Mouse (Mus musculus) gastrocnemius, adult 2 months (tissue): Measurements from ENCODE around the gene Asic1. TPM values are rescaled to one million over a fixed set of nuclear protein-coding genes. Genes with fewer than 3 reads are reported as not detected.

Source experiments
- DNase-seq: peaks from one replicate; pipeline ENCODE4 v3.0.0; 2022
- H3K27ac ChIP-seq: fragments of 200-600 bp; 2 replicates; pipeline ENCODE4 v1.8.1; 2022; ENCODE audit warnings: mild to moderate bottlenecking
- H3K4me3 ChIP-seq: fragments of 200-600 bp; 2 replicates; pipeline ENCODE4 v1.8.1; 2022; ENCODE audit warnings: mild to moderate bottlenecking, moderate library complexity
- CTCF ChIP-seq: fragments of 200-600 bp; IDR thresholded peaks from 2 replicates; pipeline ENCODE4 v1.8.1; 2022; ENCODE audit warnings: antibody characterized with exemption, mild to moderate bottlenecking, moderate library complexity
- intact Hi-C: fragments of 180-260 bp; cut with DNase I; formaldehyde crosslinking; loops from one replicate; pipeline ENCODE4 v1.15.1; 2025
- total RNA-seq, 2 experiments: library from RNA; stranded (reverse); gene quantifications; 2 replicates each; pipeline ENCODE4 v1.2.3; 2021

Gene Asic1
- total RNA-seq, 2 experiments from 2014 or later: 0.31 TPM; not detected in 1

- Histone ChIP-seq H3K27ac (no peak overlapping the region), H3K4me3 (no peak overlapping the region)
- no peak for TF ChIP-seq CTCF
- DNase-seq: no peak
- intact Hi-C loops: no loop called here
Measured at GRCm38 (mm10) chr15:99731678-99732077, 61.5 kb downstream of the Asic1 start.

DNA sequence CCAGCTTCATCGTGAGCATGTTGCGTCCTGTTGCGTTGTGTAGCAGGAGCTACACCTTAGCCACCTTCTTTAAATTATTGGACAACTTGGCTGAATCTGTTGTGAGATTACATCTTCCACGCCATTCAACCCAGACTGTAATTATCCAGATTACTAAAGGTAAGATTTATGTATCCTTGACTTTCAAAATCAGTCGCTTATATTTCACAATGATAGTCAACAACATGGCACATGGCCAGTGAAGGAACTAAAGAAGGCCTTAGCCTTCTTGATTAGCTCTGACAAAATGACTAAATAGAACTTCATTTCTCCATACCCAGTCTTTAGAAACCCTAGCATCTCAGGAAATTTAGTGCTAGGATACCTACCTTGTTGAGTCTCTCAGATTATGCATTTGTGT, 63.0 kb downstream of the Asic1 start:
- Histone ChIP-seq H3K27ac (no peak overlapping the region), H3K4me3 (no peak overlapping the region)
- intact Hi-C loops: no loop called here
- no peak for TF ChIP-seq CTCF
- DNase-seq: no peak

DNA sequence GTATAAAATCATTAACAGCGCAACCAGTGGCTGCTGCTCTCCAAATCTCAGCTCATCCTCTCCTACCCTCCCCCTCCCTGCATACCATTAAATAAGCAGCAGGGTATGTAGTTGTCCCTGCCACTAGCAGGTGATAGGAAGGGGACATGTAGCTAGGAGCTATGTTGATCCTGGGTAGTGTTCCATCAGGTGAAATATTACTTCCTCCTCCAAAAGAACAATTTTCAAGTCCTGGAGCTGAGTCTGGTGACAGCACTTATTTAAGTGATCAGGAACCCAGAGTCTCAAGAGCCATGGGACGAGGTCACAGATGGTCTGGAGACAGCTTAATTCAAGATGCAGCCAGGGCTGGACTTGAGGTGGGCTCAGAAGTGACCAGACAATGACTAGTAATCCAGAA, 65.5 kb downstream of the Asic1 start:
- intact Hi-C loops: no loop called here
- Histone ChIP-seq H3K4me3 (no peak overlapping the region), H3K27ac (peak overlapping the region; percentile 0; the same call in 1 of the 2 replicates)
- peak; percentile 98 for DNase-seq
- TF ChIP-seq CTCF: no peak

- intact Hi-C loops: no loop called here
- no peak for DNase-seq
- Histone ChIP-seq H3K27ac (no peak overlapping the region), H3K4me3 (no peak overlapping the region)
- TF ChIP-seq CTCF: no peak
Measured at GRCm38 (mm10) chr15:99736675-99737074, 66.5 kb downstream of the Asic1 start.

DNA sequence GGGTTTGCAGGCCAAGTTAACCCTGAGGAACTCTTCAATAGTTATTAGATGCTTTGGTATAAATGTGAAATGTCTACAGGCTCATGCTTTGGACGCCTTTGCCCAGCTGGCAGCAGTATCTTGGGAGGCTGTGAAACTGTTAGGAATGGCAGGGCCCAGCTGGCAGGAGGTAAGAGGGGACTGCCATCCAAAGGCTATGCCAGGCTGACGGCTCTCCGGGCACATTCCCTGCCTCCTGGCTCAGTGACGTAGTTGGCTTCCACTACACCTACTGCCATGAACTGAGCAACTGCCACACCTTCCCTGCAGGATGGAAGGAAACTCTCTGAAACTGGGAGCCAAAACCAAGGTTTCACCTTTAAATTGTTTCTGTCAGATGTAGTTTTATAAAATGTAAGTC, 70.1 kb downstream of the Asic1 start:
- Histone ChIP-seq H3K4me3 (no peak overlapping the region), H3K27ac (no peak overlapping the region)
- intact Hi-C loops: no loop called here
- TF ChIP-seq CTCF: no peak
- peak; percentile 35 for DNase-seq

Other genes starting within 250 kb of the Asic1 start
- gene Nckap5l, start 212.6 kb upstream of the Asic1 start, total RNA-seq: 1 to 10 TPM; 2.3 to 2.7 TPM
- 1 to 10 TPM; 4.3 to 4.5 TPM for gene Bcdin3d, start 195.6 kb upstream of the Asic1 start, total RNA-seq
- gene Faim2, start 142.2 kb upstream of the Asic1 start, total RNA-seq: under 1 TPM in 1 of 2 experiments, not detected in 1; 0.75 TPM
- not detected for gene Aqp2, start 91.3 kb upstream of the Asic1 start, total RNA-seq
- not detected for gene Aqp5, start 79.6 kb upstream of the Asic1 start, total RNA-seq
- gene Aqp6, start 69.0 kb upstream of the Asic1 start, total RNA-seq: not detected
- under 1 TPM; 0.89 to 0.94 TPM for gene Racgap1, start 18.7 kb upstream of the Asic1 start, total RNA-seq
- 1 to 10 TPM; 6.9 to 7.2 TPM for gene Smarcd1, start 31.8 kb downstream of the Asic1 start, total RNA-seq
- gene Gm17349, start 35.1 kb downstream of the Asic1 start, total RNA-seq: 1 to 10 TPM in 1 of 2 experiments, not detected in 1; 1.0 TPM
- gene Gpd1, start 47.1 kb downstream of the Asic1 start, total RNA-seq: 100 to 1,000 TPM; 381 to 575 TPM
- 100 to 1,000 TPM; 145 to 166 TPM for gene Cox14, start 55.2 kb downstream of the Asic1 start, total RNA-seq
- 1 to 10 TPM; 4.6 to 5.4 TPM for gene Cers5, start 102.5 kb downstream of the Asic1 start, total RNA-seq
- 1 to 10 TPM; 7.9 to 9.8 TPM for gene Lima1, start 205.1 kb downstream of the Asic1 start, total RNA-seq